Mouse (Mus musculus) regulatory T cell (primary cell): ENCODE data around the gene Arpc2.

ENCODE experiments used
- in situ Hi-C: fragments of 300-600 bp; cut with MboI, MseI; formaldehyde crosslinking; loops from one replicate; pipeline ENCODE4 v1.15.1; 2025; ENCODE audit warnings: high pct_unique_total_duplicates

Arpc2 gene

GRCm38 (mm10) chr1:74238136-74238535 is 2.3 kb downstream of the Arpc2 start:
- in situ Hi-C loops = no loop called here

GRCm38 (mm10) chr1:74239162-74239561 is 3.3 kb downstream of the Arpc2 start:
- in situ Hi-C loops = no loop called here

DNA sequence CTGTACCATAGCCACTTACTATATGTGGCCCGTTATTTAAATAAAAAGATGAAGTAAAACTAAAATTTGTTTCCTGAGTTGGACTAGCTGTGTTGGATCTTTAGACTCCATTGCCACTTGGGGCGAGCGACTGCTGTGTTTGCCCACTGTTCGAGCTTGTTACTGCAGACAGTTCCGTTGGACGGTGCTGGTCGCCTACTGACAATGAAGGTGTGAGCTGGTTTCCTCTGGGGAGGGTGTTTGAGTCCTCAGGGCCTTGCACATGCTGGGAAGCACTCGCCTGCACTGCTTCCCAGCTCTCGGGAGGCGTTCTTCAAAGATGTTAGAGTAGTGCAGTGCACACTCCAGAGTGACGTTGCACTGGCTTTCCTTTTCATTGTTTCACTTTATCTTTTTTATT is 3.7 kb downstream of the Arpc2 start:
- in situ Hi-C loops = no loop called here

- in situ Hi-C loops = no loop called here
These were observed 4.4 kb downstream of the Arpc2 start for GRCm38 (mm10) chr1:74240311-74240710.

DNA sequence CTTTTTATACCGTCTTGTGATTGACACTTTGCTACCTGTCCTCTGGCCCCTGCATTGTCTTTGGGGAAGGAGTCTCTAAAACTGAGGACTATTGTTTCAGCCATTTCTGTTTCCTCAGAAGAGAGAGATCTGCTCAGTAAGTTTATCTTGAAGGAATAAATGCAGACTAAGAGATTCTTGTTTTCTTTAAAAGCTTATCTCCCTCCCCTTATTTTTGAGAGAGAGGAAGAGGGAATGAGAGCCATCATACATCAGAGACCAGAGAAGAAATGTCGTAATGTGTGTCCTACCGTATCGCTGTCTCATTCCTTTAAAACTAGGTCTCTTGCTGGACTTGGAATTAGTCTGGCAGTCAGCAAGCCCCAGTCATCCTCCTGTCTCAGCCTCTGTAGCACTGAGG is 4.9 kb downstream of the Arpc2 start:
- in situ Hi-C loops = no loop called here

- in situ Hi-C loops = no loop called here
These were observed 9.6 kb downstream of the Arpc2 start for GRCm38 (mm10) chr1:74245525-74245924.

- in situ Hi-C loops = no loop called here
These were observed 12.9 kb downstream of the Arpc2 start for GRCm38 (mm10) chr1:74248799-74249198.

- in situ Hi-C loops = no loop called here
These were observed 13.6 kb downstream of the Arpc2 start for GRCm38 (mm10) chr1:74249331-74249980.

DNA sequence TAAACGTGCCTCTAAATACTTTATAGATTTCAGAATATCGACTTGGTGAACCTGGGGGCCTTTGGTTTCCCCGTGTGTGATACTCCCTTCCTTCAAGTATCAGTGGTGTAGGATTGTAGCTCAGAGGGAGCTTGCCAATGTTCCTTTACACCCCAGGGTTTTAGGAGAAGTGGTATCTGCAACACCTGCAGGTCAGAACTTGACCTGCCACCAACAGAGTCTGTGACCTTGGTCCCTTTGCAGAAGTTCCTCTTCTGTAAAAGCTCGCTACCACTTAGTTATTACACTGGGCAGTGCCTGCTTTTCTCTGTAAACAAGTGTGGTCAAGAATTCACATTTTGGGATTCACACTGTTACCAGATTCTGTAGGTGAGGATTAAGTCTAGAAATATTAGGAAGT is 14.2 kb downstream of the Arpc2 start:
- in situ Hi-C loops = no loop called here

- in situ Hi-C loops = no loop called here
These were observed 19.9 kb downstream of the Arpc2 start for GRCm38 (mm10) chr1:74255704-74256345.

GRCm38 (mm10) chr1:74256782-74257181 is 20.9 kb downstream of the Arpc2 start:
- in situ Hi-C loops = no loop called here

GRCm38 (mm10) chr1:74262510-74262909 is 26.6 kb downstream of the Arpc2 start:
- in situ Hi-C loops = no loop called here

DNA sequence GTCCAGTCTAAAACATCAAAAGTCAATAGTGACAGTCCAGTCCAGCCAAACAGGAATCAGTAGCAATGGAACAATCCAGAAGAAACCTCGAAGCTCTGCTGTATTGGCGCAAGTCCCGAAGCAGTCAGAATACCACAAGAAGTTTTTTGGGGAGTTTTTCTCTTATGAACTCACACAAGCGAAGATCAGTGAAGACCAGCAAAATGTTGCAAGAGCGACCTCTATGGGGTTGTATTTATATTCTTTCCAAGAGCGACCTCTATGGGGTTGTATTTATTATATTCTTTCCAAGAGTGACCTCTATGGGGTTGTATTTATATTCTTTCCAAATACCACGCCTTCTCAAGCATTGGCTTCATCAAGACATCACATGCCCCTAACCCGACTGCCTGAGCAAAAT is 32.9 kb downstream of the Arpc2 start:
- in situ Hi-C loops = no loop called here

GRCm38 (mm10) chr1:74271659-74272058 is 35.8 kb downstream of the Arpc2 start:
- in situ Hi-C loops = no loop called here

DNA sequence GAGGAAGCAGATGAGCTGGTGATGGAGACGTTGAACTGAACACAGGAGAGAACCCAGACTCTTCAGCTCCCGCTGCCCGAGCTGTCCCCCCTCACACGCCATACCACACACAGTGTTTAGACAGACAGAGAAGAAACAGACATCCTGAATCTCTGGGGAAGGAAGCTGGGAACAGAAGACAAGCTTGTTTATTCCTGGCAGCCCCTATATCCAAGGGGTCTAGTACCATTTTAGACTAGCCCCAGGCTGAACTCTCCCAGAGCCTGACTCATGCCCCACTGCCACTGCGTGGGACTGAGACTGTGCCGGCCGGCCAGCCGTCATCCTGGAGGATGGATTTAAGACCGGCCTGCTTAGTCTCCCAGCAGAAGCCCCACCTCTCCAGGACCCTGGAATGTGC is 39.1 kb downstream of the Arpc2 start:
- in situ Hi-C loops = loop anchor here (25.0 kb wide), 1 partner anchor 937 kb away; the partner anchor contains the start of genes Glb1l, Stk16 and Tuba4a

DNA sequence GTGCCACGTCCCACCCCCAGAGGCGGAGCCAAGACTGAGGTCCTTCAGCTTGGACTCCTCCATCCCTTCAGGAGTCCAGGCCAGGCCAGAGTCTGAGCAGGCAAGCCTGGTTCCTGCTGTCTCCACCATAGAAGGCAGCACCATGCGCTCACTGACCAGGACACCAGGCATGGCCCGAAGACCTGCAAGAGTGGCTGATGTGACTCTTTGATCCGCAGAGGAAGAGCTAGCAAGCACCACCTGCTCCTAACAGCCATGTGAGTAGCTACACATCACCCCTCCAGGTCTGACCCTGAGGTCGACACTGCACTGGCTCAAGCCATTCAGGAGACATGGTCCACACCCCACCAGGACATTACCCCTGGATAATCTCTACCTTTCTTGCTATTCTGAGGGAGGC is 41.2 kb downstream of the Arpc2 start:
- in situ Hi-C loops = loop anchor here (25.0 kb wide), 1 partner anchor 935 kb away; the partner anchor contains the start of genes Glb1l, Stk16 and Tuba4a

GRCm38 (mm10) chr1:74277883-74278537 is 42.1 kb downstream of the Arpc2 start:
- in situ Hi-C loops = loop anchor here (25.0 kb wide), 1 partner anchor 934 kb away; the partner anchor contains the start of genes Glb1l, Stk16 and Tuba4a

DNA sequence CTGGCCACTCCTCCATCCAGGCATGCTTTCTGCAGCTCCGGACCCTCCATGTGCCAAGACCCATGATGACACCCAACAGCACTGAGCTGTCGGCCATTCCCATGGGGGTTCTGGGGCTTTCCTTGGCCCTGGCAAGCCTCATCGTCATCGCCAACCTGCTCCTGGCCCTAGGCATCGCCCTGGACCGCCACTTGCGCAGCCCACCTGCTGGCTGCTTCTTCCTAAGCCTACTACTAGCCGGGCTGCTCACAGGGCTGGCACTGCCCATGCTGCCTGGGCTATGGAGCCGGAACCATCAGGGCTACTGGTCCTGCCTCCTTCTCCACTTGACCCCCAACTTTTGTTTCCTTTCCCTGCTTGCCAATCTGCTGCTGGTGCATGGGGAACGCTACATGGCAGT is 42.7 kb downstream of the Arpc2 start, which contains the start of gene Gpbar1:
Gene Gpbar1, plus strand, starts transcription at position 13 of the 400 bp plus-strand sequence.
- in situ Hi-C loops = loop anchor here (25.0 kb wide), 1 partner anchor 934 kb away; the partner anchor contains the start of genes Glb1l, Stk16 and Tuba4a

DNA sequence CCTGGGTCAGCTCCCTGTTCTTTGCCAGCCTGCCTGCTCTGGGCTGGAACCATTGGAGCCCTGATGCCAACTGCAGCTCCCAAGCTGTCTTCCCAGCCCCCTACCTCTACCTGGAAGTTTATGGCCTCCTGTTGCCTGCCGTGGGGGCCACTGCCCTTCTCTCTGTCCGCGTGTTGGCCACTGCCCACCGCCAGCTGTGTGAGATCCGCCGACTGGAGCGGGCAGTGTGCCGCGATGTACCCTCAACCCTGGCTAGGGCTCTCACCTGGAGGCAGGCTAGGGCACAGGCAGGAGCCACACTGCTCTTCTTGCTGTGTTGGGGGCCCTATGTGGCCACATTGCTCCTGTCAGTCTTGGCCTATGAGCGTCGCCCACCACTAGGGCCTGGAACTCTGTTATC is 43.1 kb downstream of the Arpc2 start:
- in situ Hi-C loops = loop anchor here (25.0 kb wide), 1 partner anchor 933 kb away; the partner anchor contains the start of genes Glb1l, Stk16 and Tuba4a

- in situ Hi-C loops = loop anchor here (25.0 kb wide), 1 partner anchor 932 kb away; the partner anchor contains the start of genes Glb1l, Stk16 and Tuba4a
These were observed 44.9 kb downstream of the Arpc2 start for GRCm38 (mm10) chr1:74280591-74281325.

DNA sequence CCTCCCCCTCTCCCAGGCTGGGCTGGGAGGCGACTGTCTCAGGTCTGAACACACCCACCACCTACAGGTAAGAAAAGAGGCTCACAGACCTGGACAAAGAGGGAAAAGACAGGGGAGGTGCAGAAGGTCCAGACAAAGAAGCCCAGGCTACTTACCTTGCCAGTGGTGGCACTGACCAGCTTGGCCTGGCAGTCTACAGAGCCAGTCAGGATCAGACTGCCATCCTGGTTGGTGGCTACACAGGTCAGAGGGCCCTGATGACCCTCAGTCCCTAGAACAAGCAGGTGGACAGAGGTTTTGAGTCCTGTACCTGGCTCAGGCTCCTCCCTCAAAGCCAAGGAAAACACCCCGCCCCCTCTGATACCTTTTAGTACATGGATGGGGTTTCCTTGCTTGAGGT is 45.5 kb downstream of the Arpc2 start:
- in situ Hi-C loops = loop anchor here (25.0 kb wide), 1 partner anchor 931 kb away; the partner anchor contains the start of genes Glb1l, Stk16 and Tuba4a
